Mouse (Mus musculus) cerebellum, adult 9-10 months (tissue): ENCODE data around the gene Ablim1.

ENCODE experiments used
- DNase-seq: peaks from one replicate; pipeline ENCODE4 v3.0.0; 2022

Ablim1 gene

GRCm38 (mm10) chr19:57092958-57093697 is 221.6 kb downstream of the Ablim1 start:
- DNase-seq = no peak

DNA sequence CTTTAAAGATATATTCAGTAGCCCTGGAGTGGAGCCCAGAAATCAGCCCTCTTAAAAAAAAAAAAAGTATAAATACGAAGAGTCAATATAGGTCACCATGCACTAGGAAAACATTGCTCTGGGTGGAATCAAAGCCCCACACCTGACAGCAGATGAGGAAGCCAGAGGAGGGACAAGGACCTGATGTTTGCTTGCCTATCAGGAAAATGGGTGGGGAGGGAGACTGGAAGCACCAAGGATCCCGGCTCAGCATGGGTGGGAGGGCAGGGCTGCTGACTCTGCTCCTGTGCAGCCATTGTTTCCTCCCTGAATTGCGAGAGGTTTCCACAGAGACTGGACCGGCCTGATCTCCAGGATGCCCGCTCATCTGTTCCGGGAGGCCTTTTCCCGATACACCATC is 223.4 kb downstream of the Ablim1 start:
- no peak for DNase-seq

DNA sequence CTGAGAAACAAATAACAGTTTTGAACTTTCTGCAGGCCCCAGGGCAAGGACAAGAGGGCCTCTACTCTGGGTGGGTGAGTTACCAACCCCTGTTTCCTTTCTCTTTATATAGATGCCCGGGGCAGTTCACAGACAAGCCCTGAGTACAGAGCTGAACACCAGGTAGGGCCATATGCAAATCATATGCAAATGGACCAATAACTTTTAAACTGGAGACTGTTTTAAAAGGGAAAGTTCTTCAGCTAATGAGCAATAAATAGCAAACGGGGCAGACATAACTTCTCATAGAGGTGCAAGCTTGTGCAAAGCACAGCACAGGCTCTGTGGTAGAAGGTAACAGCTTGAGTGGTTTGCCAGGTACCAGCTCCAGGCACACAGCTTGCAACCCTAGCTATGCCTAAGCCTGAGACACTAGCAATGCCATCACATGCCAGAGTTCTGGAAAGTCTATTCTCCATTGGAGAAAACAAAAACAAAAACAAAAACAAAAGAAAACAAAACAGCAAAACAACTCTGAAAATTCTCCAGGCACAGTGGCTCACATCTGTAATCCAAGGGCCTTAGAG is 225.8 kb downstream of the Ablim1 start:
- no peak for DNase-seq

GRCm38 (mm10) chr19:57084520-57085166 is 230.1 kb downstream of the Ablim1 start:
- peak; percentile 100 for DNase-seq

DNA sequence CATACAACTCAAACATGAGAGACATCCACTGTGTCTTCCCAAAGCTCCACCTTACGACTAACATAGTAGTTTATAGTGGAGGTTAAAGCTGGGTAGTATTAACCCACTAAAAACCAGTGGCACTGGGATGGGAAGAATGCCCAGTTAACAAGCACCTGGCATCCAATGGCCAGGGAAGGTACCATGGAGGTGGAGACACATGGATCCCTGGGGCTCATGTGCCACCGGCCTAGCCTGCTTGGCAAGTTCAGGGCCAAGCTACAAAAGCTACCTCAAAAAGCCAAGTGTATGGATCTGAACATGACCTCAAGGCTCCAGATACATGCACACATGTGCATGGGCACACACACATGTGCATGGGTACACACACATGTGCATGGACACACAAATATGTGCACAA is 230.8 kb downstream of the Ablim1 start:
- DNase-seq = no peak

DNA sequence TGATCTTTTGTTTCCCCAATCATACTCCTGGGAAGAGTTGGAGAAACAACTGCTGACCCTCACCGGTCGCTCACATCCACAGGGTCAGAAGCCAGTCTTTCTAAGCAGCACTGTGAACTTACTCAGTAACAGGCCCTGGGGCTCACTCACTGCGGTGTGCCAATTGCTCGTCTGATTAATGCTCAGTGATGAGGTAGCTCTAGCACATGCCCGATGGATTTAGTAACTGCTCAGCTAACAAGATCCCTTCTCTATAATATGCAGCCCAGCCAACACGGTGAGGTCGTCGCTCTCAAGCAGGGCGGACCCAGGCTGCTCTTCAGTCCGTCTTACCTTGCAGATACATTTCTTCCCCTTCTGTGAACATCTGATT is 231.6 kb downstream of the Ablim1 start:
- DNase-seq = no peak

DNA sequence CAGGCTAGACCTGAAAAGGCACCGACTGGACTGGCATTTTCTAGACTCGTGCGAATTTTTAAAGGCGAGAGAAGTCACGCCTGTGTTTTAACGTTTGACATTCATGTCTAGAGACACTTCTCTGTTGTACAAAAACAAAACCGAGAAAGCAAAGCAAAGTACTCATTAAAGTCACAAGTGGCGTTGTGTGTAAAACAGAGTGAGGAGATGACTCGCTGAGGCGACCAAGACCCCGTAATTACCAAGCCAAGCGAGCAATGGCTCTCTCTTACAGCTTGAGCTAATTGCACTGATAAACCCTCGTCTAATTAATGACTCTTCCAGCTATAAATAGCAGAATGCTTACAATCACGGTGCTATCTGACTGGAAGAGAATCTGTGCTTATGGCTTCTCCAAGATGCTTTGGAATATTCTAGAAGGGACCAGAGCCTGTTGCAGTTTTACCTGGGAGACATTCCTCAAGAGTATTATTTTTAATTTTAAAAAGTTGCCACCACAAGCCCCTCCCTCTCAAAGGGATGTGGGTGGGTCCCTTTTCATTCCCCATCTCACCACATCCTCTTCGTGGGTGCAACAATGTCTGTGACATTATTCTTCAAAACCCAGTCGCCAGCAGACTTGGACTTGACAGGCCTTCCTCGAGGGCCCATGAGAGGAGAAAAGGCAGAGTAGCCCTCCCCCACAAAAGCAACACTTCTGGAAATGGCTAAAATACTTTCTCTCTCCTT is 232.1 kb downstream of the Ablim1 start:
- no peak for DNase-seq

DNA sequence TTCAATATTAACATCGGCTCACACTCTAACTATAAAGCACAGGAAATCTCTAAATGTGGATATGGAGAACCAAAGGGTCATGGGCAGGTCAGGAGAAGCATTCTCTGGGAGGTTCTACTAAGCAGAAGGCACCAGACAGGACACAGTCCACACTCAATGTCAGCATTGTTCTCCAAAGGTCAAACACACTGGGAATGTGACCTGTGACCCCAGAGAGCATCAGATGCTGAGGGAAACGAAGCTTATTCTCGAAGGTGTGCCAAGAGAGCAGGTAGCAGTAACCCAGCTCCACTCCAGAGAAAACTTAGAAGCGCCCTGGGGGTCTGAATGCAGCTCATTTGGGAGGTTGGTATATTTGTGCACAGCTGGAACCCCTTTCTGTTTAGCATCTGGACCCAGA is 233.2 kb downstream of the Ablim1 start:
- DNase-seq = no peak

- no peak for DNase-seq
These were observed 235.1 kb downstream of the Ablim1 start for GRCm38 (mm10) chr19:57079606-57079981.

DNA sequence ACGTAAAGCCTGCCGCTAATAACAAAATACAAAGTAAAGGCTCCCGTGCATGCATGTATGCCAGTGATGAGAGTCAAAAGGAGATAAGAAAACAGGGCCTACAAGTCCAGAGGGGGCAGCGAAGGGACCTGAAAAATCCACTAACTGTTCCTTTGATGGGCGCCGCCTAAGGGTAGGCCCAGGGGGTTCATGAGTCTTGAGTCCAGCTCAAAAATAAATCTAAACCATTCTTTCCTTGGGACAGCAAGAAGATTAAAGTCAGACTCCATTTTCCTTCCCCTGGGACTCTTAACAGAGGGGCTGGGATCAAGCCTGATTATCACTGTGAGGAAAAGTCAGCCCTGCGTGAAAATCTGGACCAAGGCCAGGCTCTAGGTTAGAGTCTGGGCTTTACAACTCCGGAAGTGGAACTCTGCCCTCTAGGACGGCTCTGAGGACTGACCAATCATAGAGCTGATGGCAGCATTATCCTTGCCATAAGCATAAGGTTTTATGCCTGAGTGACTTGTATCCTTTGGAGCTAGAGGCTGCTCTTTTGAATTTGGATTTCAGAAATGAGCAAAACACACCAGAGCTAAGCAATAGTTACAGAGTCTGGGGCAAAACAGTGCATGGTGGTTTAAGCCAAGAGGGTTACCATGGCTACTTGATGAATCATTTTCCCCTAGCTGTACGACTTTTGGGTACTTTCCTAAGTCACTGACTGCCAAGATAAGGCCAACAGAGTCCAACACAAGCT is 235.7 kb downstream of the Ablim1 start:
- no peak for DNase-seq

DNA sequence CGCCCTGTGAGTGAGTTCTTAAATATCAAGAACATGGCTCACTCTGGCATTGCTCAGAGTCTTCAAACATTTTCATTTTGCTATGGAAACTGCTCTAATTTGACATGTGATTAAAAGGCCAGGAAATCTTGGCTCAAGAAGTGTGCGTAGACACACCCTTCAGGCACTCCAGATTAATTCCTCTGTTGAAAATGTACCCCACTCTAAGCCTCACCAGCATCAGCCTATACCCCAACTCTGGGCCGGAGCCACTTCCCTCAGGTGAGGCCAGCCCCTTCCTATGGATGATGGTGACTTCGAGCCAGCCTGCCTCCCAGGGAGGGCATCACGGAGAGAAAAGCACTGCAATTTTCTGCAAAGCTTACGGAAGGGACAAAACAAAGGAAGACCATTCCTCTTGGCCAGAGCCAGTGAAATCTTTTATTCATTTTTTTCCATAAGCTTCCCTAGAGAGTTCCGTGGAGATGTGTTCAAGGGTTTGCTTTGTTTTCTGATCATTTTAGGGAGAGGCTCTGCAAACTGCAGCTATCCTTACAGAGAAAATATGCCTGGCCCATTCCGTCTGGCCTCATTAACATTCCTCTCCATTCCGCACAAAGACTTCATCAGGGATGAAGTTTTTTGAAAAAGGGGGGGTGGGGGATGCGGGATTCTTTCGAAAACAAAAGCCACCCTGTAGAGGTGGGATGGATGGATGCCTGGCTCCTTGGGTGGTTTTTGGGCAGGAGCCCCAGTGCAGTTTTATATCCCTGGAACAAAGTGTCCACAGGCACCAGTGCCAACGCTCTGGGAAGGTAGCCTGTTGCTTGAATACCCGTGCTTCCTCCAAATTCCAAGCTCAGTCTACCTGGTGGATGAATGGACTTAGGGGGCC is 236.7 kb downstream of the Ablim1 start:
- DNase-seq = peak; percentile 71

GRCm38 (mm10) chr19:57073450-57073849 is 241.3 kb downstream of the Ablim1 start:
- DNase-seq = no peak

DNA sequence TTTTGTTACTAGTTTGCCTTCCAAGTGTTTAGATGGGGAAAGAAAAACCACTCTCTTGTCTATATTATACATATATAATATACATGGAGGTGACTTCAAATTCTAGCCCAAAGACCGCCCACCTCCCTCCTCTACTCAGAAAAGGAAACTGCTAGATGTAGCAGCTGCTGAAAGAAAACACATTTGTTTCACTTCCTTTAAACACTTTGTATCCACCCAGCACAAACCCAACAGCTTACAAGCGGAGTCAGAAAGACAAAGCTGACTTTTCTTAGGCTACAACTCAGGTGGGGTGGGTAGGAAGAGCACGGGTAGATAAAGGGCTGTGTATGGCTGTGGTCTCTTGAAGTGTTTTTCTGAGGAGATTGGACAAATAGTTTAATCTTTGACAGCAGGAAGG is 242.0 kb downstream of the Ablim1 start:
- DNase-seq = no peak

- no peak for DNase-seq
These were observed 247.6 kb downstream of the Ablim1 start for GRCm38 (mm10) chr19:57067108-57067613.

DNA sequence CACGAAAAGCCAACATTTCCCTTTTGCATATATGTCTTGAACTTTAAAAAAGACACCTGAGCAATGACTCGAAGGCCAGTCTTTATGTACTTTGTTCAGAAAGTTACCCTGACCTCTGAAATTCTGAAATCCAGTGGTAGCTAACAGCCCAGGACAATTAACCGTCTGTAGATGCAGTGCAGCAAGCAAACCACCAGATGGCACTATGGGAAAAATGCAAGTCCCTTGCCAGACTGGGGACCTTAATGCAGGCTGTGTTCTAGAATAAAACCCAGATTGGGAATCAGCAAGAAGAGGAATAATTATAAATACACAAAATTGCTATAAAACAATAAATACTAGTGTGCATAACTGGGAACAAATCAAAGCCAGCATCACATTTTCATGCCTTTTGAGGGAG is 248.4 kb downstream of the Ablim1 start:
- DNase-seq = peak; percentile 81

DNA sequence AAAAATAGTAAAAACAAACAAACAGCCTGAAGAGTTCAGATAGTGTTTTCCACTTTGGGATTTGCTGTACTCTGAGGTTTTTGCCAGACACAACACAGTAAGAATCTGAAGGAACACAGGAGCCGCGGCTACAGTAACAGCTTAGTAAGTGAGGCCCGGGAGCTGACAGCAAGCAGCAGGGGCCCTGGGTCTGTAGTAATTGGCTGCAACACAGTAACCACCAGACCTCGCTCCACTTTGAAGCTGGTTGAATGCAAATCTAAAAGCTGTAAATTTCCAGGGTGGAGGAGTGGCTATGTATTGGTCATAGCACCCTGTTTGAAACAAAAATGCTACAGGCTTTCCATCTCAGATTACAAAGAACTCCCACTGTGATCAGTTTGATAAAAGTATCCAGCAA is 252.0 kb downstream of the Ablim1 start:
- DNase-seq = no peak

DNA sequence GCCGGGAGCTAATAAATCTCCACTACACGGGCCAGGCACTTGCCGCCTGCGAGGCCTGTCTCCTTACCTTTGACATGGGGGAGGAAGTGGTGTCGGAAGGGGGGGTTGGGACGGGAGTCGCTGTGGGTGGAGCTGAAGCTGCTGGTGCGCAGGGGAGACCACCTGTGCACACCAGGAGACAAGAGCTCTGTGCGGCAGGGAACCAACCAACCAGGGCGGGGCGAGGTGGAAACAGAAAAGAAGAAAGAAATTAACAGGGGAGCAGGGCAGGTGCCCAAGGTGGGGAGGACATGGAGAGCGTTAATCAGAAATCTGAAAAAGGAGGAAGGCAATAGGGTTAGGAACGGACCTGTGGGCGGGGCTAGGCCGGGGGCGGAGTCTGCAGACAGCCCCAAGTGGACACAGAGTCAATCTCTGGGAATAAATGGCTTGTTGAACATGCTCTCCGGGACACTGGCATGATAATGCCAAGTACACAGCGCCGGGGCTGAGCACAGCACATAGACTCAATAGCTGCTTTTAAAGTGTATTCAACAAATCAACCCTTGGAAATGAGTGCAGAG is 255.6 kb downstream of the Ablim1 start:
- DNase-seq = no peak

- no peak for DNase-seq
These were observed 257.2 kb downstream of the Ablim1 start for GRCm38 (mm10) chr19:57057568-57057967.

GRCm38 (mm10) chr19:57055215-57056120 is 259.3 kb downstream of the Ablim1 start:
- no peak for DNase-seq

DNA sequence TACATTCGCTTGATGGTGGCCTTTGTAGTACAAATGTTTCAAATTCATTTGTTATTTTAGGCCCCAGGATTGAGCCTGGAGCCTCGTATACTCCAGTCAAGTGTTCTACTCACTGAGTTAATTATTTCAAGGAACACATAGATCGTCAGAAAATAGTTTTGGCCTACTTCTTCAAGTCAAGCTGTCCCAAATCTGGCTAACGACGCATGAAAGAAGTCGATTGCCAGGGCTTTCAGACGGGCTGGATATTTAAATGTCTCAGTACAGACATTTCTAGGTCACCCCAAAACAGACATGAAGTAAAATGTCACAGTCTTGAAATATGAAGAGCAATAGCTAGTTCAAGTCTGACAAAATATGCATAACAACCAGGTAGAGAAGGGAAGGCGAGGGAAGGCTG is 261.8 kb downstream of the Ablim1 start:
- DNase-seq = no peak
